Comparison of ENCODE assay signal across 1 mouse cellular context in the genomic region with DNA sequence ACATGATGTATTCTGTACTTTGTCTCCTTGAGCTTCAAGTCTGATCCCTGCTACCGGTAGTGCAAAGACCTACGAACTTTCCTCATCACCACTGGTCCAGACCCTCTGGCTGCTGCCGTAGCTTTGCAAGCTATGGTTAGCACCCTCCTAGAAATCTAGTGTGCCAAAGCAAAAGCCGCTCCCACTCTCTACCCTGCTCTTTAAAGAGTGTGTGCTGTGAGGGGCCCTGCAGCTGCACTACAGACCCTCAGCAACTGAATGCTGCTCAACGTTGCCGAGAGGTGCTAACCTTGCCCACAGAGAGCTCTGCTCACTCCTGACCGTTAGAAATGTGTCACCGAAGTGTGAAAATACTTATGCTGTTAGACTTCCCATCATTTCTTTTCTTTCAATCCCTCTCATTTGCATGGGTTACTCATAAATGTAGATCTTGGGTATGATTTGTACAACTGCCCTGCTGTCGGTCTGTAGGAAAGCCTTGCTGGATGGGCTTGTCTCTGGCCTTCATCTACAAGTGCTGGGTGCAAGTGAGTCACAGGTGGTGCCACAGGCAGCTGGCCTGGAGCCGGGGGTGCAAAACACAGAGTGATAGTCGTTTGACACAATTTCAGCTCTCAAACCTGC.
TF ChIP-seq lines count a peak whose summit lies in the region.

No protein-coding gene starts in this region.

TF ChIP-seq in CH12.LX, 34 proteins besides CTCF, POLR2A, EP300 and RAD21 (continued from another document):
- no peak; the same call in 1 of the 2 replicates for TF ChIP-seq SIN3A (IDR thresholded peaks at IDR 0.05; ENCODE audit: low read length)
